Mouse (Mus musculus): ENCODE data around the gene Bsn.
"Not testable (repeated sequence)": the region's sequence is repeated elsewhere in the genome, so short reads cannot be mapped to it uniquely, and the experiment has no call there.

Bsn gene

GRCm38 (mm10) chr9:108147606-108148005 is 42.6 kb downstream of the Bsn start:
- no peak for DNase-seq

DNA sequence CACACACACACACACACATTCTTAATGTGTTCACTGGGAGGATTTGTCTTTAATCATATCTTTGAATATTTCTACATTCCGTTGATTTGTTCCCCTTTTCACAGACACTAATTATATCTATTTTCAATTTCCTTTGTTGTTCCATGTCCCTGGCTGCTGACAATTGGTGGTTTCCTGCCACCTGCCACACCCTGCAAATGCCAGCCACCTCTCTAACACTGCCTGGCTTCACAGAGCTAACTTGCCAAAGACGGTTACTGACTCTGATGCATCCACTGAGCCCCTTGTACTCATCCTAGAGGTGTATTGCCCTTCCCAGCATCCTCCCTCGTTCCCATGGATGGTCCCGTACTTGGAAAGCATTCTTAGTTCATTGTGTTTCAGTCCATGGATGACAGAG is 43.7 kb downstream of the Bsn start:
- no peak for DNase-seq

GRCm38 (mm10) chr9:108145740-108146139 is 44.4 kb downstream of the Bsn start:
- DNase-seq, result no peak

DNA sequence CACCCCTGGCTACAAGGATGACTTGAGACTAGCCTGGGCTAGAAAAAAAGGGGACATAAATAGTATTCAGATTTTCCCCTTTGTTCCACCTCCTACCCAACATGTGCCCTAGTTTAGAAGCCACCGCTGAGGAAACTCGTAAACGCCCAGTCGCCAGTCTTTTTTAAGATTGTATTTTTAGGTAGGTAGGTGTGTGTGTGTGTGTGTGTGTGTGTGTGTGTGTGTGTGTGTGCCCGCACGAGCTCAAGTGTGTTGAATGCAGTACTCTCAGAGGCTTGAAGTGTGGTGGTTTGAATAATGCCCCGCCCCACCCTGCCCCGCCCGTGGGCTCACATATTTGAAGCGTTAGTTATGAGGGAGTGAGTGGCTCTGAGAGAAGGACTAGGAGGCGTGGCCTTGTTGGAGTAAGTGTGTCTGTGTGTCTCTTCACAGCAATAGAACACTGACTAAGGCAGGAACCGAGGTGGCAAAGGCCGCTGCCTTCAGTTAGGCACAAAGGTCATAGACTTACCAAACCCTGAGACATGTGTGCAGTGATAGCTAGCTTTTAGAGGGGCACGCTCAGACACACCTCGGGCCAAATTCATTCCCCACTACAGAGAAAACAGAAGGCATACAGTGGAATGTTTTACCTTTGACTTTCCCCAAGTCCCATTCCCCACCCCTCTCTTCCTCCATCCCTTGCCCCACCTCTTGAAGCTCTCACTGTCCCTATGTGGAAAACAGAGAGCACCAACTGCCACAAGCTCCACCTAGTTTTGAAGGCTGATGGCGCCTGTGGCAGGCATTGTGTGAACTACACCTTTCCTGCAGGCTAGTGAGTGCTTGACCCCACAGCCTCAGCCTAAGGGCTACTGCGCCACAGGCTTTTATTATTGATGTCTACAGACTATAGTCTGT is 45.6 kb downstream of the Bsn start:
- DNase-seq, result no peak

GRCm38 (mm10) chr9:108143470-108143869 is 46.7 kb downstream of the Bsn start:
- peak; percentile 77 for DNase-seq

- peak; percentile 61 for DNase-seq
Measured at GRCm38 (mm10) chr9:108141387-108141786, 48.8 kb downstream of the Bsn start.

DNA sequence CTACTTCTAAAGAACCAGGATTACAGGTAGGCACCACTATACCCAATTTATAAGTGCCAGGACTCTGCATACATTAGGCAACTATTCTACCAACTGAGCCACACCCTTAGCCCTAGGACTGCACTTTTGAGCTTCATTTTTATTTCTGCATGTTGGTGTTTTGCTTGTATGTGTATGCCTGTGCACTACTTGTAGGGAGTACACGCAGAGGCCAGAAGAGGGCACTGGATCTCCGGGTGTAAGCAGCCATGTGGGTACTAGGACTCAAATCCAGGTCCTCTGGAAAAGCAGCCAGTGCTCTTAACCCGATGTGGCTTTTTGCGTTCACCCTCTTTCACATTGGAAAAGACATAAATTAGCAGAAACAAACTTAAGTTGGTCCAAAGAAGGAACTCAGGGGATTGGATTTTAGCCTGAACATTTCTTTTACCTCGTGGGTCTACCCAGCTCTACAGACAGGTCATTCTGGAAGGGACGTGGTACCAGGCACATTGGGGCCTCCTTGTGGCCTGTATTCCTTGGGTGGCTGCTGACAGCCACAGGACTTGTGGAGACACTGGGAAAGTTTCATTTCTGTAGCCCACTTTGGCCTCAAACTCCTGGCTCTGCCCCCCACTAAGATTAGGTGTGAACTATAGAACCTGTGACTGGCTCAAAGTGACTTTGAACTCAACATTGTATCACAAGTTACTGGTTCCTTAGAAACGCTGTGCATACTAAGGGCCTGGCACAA is 50.1 kb downstream of the Bsn start:
- DNase-seq, result peak; percentile 88

DNA sequence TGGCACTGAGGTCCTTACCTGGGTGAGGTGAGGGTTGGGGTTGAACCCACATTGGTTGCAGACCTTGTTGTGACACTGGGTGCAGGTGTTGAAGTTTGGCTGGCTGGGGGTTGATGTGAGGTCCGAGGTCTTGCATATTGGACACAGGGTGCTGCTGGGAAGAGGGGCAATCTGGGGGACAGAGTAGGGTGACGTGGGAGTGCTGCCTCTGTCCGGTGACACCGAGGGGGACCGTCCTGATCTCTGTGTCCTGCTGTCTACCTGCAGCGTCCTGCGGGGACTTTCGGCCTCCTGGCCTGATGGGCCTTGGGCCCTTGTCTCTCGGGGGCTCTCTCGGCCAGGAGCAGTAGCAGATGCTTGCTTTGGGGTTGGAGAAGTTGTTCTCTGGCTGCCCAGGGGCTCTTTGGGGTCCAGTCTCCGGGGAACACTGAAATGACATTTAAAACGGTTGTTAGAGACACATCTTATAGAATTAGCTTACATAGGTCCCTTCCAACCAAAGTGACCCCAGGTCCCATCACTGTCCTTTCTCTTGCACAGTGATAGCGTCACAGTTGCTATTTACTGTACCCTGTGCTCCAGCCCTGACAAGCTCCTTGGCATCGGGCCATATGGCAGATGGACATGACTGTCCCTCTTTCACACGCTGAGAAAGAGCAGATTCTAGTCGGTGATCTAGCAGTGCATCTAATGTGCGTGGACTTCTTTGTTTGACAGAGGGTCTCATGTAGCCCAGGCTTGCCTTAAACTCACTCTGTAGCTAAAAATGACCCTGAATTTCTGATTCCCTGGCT is 50.8 kb downstream of the Bsn start:
- DNase-seq, result peak; percentile 85

DNA sequence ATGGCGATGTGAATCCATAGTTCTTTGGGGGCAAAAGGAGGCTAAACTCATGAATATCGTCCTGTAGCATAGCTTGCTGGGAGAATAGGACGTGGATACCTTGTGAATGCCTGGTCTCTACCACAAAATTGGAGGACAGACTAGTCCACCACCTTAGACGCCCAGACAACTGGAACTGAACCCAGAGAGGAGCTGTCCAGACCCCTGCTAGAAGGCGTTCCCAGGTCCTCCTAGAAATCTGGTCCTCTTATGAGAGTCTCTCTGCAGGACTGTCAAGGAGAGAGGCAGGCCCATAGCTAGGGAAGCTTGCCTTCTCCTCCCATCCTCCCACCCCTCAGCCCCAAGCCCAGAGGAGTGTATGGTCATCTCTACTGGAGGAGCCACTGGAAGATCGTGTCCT is 52.1 kb downstream of the Bsn start:
- peak; percentile 61 for DNase-seq

DNA sequence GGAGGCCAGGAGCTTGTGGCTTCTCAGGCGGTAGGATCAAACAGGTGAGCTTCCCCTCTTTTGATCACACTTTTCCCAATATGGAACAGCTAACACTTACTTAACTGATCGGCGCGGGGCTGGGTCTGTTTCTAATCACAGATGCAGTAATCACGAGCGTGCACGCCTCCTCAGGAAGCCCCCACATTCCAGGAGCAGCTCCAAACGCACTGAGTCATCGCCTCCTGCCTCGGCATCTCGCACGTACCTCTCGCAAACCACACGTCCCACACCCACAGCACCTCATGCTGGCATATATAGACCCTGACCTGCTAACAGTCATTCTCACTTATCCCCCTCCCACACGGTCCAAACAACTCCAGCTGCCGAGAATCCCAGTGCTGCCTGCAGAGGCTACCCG is 52.7 kb downstream of the Bsn start:
- peak; percentile 92 for DNase-seq

- DNase-seq, result peak; percentile 87
Measured at GRCm38 (mm10) chr9:108136930-108137462, 53.2 kb downstream of the Bsn start.

- DNase-seq, result peak; percentile 64
Measured at GRCm38 (mm10) chr9:108136225-108136624, 54.0 kb downstream of the Bsn start.

DNA sequence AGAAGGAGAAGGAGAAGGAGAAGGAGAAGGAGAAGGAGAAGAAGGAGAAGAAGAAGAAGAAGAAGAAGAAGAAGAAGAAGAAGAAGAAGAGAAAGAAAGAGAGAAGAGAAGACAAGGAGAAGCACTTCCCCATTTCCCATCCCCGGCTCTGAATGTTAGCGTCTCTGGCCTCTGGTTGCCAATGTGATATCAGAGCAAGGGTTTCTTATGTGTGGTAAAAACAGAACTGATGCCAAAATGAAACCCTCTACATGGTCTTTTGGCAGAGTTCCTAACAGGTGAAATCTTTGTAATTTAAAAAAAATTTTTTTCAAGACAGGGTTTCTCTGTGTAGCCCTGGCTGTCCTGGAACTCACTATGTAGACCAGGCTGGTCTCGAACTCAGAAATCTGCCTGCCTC is 54.5 kb downstream of the Bsn start:
- not testable (repeated sequence) for DNase-seq

GRCm38 (mm10) chr9:108133478-108133877 is 56.7 kb downstream of the Bsn start:
- DNase-seq, result no peak

GRCm38 (mm10) chr9:108132373-108132772 is 57.8 kb downstream of the Bsn start:
- DNase-seq, result no peak

- DNase-seq, result no peak
Measured at GRCm38 (mm10) chr9:108131502-108131901, 58.7 kb downstream of the Bsn start.

GRCm38 (mm10) chr9:108129042-108129948 is 60.9 kb downstream of the Bsn start:
- peak; percentile 71 for DNase-seq

DNA sequence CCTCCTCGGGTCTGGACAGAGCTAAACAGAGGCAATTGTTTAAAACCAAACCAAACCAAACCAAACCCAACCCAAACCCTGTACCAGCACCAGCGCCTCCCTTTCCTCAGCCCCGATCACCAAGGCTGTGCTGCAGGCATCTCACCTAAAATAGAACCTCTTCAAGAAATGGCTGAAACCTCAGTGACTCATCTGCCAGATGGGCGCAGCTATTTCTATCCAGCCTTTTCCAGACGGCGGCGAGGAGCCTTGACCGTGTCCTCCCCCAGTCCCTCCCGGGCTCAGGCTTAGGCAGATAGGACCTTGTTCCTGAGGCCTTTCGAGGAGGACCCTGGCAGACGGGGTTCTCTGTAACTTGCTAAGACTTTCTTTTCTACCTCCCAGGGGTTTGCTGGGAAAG is 61.9 kb downstream of the Bsn start:
- DNase-seq, result no peak

DNA sequence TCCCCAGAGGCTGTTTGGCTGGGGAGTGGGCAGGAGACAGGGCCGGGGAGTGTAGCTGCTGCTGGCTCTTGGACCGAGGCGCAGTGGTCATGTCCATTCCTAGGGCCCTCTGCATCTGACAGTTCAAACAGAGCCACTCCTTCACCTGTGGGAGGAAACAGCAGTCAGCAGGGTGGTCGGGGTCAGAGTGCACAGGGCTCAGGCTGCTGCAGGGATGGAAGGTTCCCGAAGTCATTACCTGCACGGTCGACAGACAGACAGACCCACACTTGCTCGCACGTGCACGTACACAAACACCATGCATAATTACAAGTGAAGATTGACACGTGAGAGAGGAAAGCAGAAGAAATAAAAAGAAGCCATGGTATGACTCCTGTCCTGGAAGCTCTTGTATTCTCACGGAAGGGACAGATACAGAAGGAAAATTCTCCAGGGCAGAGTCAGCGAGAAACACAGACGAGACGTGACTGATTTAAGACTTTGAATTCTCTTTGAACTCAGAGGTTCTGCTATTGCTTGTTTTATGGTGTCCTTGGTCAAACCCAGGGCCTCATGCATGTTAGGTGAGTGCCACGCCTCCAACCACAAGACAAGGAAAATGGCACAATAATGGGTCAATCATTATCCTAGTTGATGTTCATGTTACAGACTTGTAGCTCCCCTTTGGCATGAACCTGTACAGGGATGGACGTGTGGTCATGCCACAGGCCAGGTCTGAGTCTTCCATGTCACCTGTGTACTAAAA is 63.6 kb downstream of the Bsn start:
- peak; percentile 81 for DNase-seq

DNA sequence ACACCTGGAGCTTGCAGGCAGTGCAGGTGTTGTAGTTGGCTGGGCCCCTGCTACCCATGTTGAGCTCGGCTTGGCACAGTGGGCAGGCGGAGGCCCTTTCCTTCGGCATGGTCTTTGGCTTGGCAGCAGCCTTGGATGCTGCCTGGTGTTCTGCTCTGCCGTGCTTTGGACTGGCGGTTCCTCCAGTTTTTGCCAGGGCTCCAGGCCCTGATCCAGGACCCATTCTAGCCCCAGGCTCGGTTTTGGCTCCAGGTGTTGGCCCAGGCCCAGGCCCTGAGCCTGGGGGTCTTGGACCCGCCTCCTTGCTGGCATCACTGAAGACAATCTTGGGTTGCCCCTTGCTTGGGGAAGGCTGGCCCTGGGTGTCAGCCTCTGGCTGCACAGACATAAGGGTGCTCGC is 64.5 kb downstream of the Bsn start:
- no peak for DNase-seq

DNA sequence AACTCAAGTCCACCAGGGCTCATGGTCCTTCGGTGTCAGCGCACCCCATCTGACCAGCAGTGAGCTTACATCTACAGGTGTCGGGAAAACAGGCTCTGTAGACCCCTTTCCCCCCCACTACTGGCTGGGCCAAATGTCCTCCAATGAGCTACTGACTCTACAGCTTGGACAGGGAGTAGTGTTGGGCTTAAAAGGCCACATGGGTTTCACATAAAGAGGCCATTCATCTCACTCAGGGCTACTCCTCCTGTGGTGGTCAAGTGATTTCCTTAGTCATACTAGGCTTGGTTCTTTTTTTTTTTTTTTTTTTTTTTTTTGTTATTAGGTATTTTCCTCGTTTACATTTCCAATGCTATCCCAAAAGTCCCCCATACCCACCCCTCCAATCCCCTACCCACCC is 66.3 kb downstream of the Bsn start:
- no peak for DNase-seq
